In genomic region chr16:31188799-31189198, GRCm38 (mm10) we compare ENCODE assay signal across 28 mouse cellular contexts. TPM values are rescaled to one million over a fixed set of nuclear protein-coding genes. Genes with fewer than 3 reads are reported as not detected.
DNase-seq lines count a peak whose midpoint lies in the region; TF ChIP-seq lines count a peak whose summit lies in the region.
"Had no signal": no experiment of that assay in that cellular context is flagged by ENCODE, and none has a peak within 500 bp of the region (broad histone marks: within the 10 kb centered on the region; RNA-seq: fewer than 3 reads in every experiment).

No protein-coding gene starts in this region.

- H3K4me3 ChIP-seq in layer of hippocampus, adult 2 months = no peak overlapping the region; the same call in 1 of the 2 replicates
- H3K4me3 ChIP-seq in CH12.LX (replicated peaks in 1 of 3; ENCODE audit: low read depth in 2 of 3, low read length in 2 of 3, poor library complexity in 1 of 3) (no peak overlapping the region), myocyte (no peak overlapping the region)
- H3K4me3 ChIP-seq: embryonic facial prominence, embryonic 13.5 days; erythroblast, embryonic 14.5 days; heart, embryonic 10.5 days; heart, embryonic 15.5 days; hindbrain, embryonic 12.5 days; limb, embryonic 12.5 days; liver, embryonic 15.5 days; midbrain, embryonic 12.5 days; neural tube, embryonic 13.5 days had no signal

- H3K79me2 ChIP-seq in CH12.LX (replicated peaks; ENCODE audit: control insufficient read depth, extremely low read depth, insufficient read depth, poor library complexity, severe bottlenecking) (peaks cover 51% of the 10 kb centered on the region), myocyte (ENCODE audit: control insufficient read depth, insufficient read depth) (peaks cover 84% of the 10 kb centered on the region)

- peaks cover 28 to 86% of the 10 kb centered on the region in 2 experiments for H3K4me1 ChIP-seq in CH12.LX (ENCODE audit: control insufficient read depth in 1 of 2, insufficient read depth in 2 of 2)

- H3K36me3 ChIP-seq in CH12.LX (replicated peaks in 1 of 2; ENCODE audit: control insufficient read depth in 1 of 2, insufficient read depth in 1 of 2, low read length in 1 of 2) (peaks cover 0 to 18% of the 10 kb centered on the region in 2 experiments), myocyte (ENCODE audit: control insufficient read depth, insufficient read depth) (no peaks in the 10 kb centered on the region)
- H3K36me3 ChIP-seq: embryonic facial prominence, embryonic 13.5 days; heart, embryonic 10.5 days; heart, embryonic 15.5 days; hindbrain, embryonic 12.5 days; limb, embryonic 12.5 days; liver, embryonic 15.5 days; midbrain, embryonic 12.5 days; neural tube, embryonic 13.5 days had no signal

- no peaks in the 10 kb centered on the region for H3K9me3 ChIP-seq in CH12.LX (replicated peaks; ENCODE audit: low read length)
- H3K9me3 ChIP-seq: embryonic facial prominence, embryonic 13.5 days; heart, embryonic 10.5 days; heart, embryonic 15.5 days; hindbrain, embryonic 12.5 days; limb, embryonic 12.5 days; liver, embryonic 15.5 days; midbrain, embryonic 12.5 days; neural tube, embryonic 13.5 days had no signal

- H3K9ac ChIP-seq in CH12.LX (ENCODE audit: insufficient read depth, low read depth) = no peak overlapping the region
- H3K9ac ChIP-seq: embryonic facial prominence, embryonic 13.5 days; heart, embryonic 15.5 days; hindbrain, embryonic 12.5 days; limb, embryonic 12.5 days; liver, embryonic 15.5 days; midbrain, embryonic 12.5 days; neural tube, embryonic 13.5 days had no signal

- H3ac ChIP-seq in myocyte (ENCODE audit: control insufficient read depth, insufficient read length) = no peak overlapping the region

- H3K27ac ChIP-seq in layer of hippocampus, adult 2 months = peak overlapping the region; percentile 63
- no peak overlapping the region for H3K27ac ChIP-seq in CH12.LX (ENCODE audit: insufficient read depth, low read depth)
- H3K27ac ChIP-seq: embryonic facial prominence, embryonic 13.5 days; heart, embryonic 10.5 days; heart, embryonic 15.5 days; hindbrain, embryonic 12.5 days; limb, embryonic 12.5 days; liver, embryonic 15.5 days had no signal

- no peak for TF ChIP-seq RAD21 in CH12.LX (IDR thresholded peaks at IDR 0.05; ENCODE audit: low read depth, low read length)

- DNase-seq in layer of hippocampus, adult 2 months (ENCODE audit: low spot score in 2 of 2) = no peak
- no peak for DNase-seq in layer of hippocampus, postnatal 10 days (ENCODE audit: low spot score in 2 of 2)
- DNase-seq in 3T3-L1 (ENCODE audit: low read depth, low spot score) (peak; percentile 62), CH12.LX (ENCODE audit: extremely low read depth) (peak; percentile 25), MN1 (ENCODE audit: low spot score) (no peak)
- no peak for DNase-seq in yolk sac, embryonic 10.5 days (ENCODE audit: low spot score)
- DNase-seq: adrenal gland, postnatal 14 days; cerebellum, adult 11-12 months; cerebellum, adult 9-11 months; embryo, embryonic 11 days; gastrocnemius, postnatal 14 days; kidney, adult 9 months; kidney, postnatal 10 days; layer of hippocampus, adult 9-11 months; lung, postnatal 36 days; right cerebral cortex, postnatal 4 days; thymus, adult 2 months; thymus, postnatal 36 days had no signal

- TF ChIP-seq POLR2A in CH12.LX (IDR thresholded peaks at IDR 0.05; ENCODE audit: low read depth, low read length) = no peak
- no peak for TF ChIP-seq POLR2A in myocyte (IDR thresholded peaks at IDR 0.05; ENCODE audit: insufficient read length, low read depth)

- in situ Hi-C loops in CH12.LX (cut with MboI; ENCODE audit: low pct_ligation_motif_present, low pct_unique_long_range_greater_than_20kb, low sequenced_read_pairs) = no loop called here

- TF ChIP-seq EP300 in CH12.LX (IDR thresholded peaks at IDR 0.05; ENCODE audit: low read length) = no peak

- no peak for TF ChIP-seq CTCF in layer of hippocampus, adult 2 months (conservative IDR thresholded peaks at IDR 0.05)
- no peak for TF ChIP-seq CTCF in CH12.LX (conservative IDR thresholded peaks at IDR 0.05 in 1 of 2, IDR thresholded peaks at IDR 0.05 in 1 of 2; ENCODE audit: low read depth in 2 of 2, low read length in 2 of 2)

- H3K27me3 ChIP-seq in CH12.LX (replicated peaks) (no peaks in the 10 kb centered on the region), myocyte (ENCODE audit: control insufficient read depth, insufficient read depth, insufficient read length) (no peaks in the 10 kb centered on the region)
- H3K27me3 ChIP-seq: embryonic facial prominence, embryonic 13.5 days; heart, embryonic 15.5 days; hindbrain, embryonic 12.5 days; limb, embryonic 12.5 days; liver, embryonic 15.5 days; midbrain, embryonic 12.5 days; neural tube, embryonic 13.5 days had no signal

- H3K4me2 ChIP-seq in CH12.LX (ENCODE audit: insufficient read depth, low read depth, poor library complexity, severe bottlenecking) (no peak overlapping the region), myocyte (ENCODE audit: low read depth) (peak overlapping the region; percentile 25)
- H3K4me2 ChIP-seq: embryonic facial prominence, embryonic 13.5 days; heart, embryonic 15.5 days; hindbrain, embryonic 12.5 days; limb, embryonic 12.5 days; liver, embryonic 15.5 days; midbrain, embryonic 12.5 days; neural tube, embryonic 13.5 days had no signal

- dilution Hi-C loops in CH12.LX (cut with MboI; ENCODE audit: extremely low pct_ligation_motif_present, extremely low pct_unique_long_range_greater_than_20kb, low sequenced_read_pairs) = no loop called here

TF ChIP-seq in CH12.LX, 34 proteins besides CTCF, POLR2A, EP300 and RAD21:
- TF ChIP-seq JUND (conservative IDR thresholded peaks at IDR 0.05; ENCODE audit: low read depth, low read length) (0 out of 2 replicates have a peak, but pooled peaks have one; percentile 12), MAFK (IDR thresholded peaks at IDR 0.05; ENCODE audit: insufficient replicate concordance, low read length) (peak; percentile 44; the same call in 1 of the 2 replicates), MEF2A (IDR thresholded peaks at IDR 0.05; ENCODE audit: borderline replicate concordance, low read depth, low read length) (peak; percentile 41; the same call in 1 of the 2 replicates), BHLHE40 (IDR thresholded peaks at IDR 0.05; ENCODE audit: low read depth, low read length) (no peak)

TF ChIP-seq in myocyte, 11 proteins besides CTCF, POLR2A, EP300 and RAD21:
- TF ChIP-seq SRF (IDR thresholded peaks at IDR 0.05; ENCODE audit: control insufficient read depth, insufficient read length, low read depth) (no peak), TCF3 (IDR thresholded peaks at IDR 0.05; ENCODE audit: insufficient read length, low read depth) (no peak), REST (IDR thresholded peaks at IDR 0.05; ENCODE audit: insufficient read depth, insufficient read length) (no peak), MYOD1 (IDR thresholded peaks at IDR 0.05; ENCODE audit: control insufficient read depth in 1 of 3, insufficient read length in 2 of 3, low read depth in 2 of 3) (no peak), MAX (IDR thresholded peaks at IDR 0.05; ENCODE audit: low read depth) (no peak), E2F4 (IDR thresholded peaks at IDR 0.05; ENCODE audit: insufficient read depth) (no peak), CEBPB (IDR thresholded peaks at IDR 0.05; ENCODE audit: insufficient read depth, poor library complexity, severe bottlenecking) (no peak), MYOG (IDR thresholded peaks at IDR 0.05; ENCODE audit: control insufficient read depth in 1 of 3, insufficient read depth in 1 of 3, insufficient read length in 2 of 3, low read depth in 2 of 3) (no peak)

RNA-seq across cellular contexts. Expression of gene Acap2, which starts 12.2 kb away (rescaled TPM):
- 100 to 1,000 TPM; 140 to 148 TPM for total RNA-seq in layer of hippocampus, adult 2 months (2021)
- 10 to 100 TPM; 77.5 to 81.6 TPM for total RNA-seq in layer of hippocampus, postnatal 10 days (2021)
- total RNA-seq in CH12.LX (2012; rRNA removed) (28.9 and 31.5 TPM in 2 replicates), CH12.LX (2014; rRNA removed) (47.4 and 54.5 TPM in 2 replicates)
- polyA plus RNA-seq in CH12.LX (2012; ENCODE audit: insufficient read length, low read depth) (35.0 and 36.9 TPM in 2 replicates), myocyte (2012; fragmentation: generic; extraction: Trizol) (6.3 TPM)

Comparison
In these comparisons a context has a peak if more than half of its experiments do, and no peak if none do; other contexts are left out.
1. DNase-seq: peak in 3T3-L1 (single experiment) and CH12.LX (single experiment); none in layer of hippocampus, adult 2 months (0 of 2), layer of hippocampus, postnatal 10 days (0 of 2), MN1 (single experiment) and yolk sac, embryonic 10.5 days (single experiment).